Mouse (Mus musculus) intestine, embryonic 14.5 days (tissue): Measurements from ENCODE around the gene Trmt10c. TPM values are rescaled to one million over a fixed set of nuclear protein-coding genes. Genes with fewer than 3 reads are reported as not detected.
"Not testable (repeated sequence)": the region's sequence is repeated elsewhere in the genome, so short reads cannot be mapped to it uniquely, and the experiment has no call there.

Experiments
- ATAC-seq: fragments of 200-750 bp; cut with Nextera tagmentation; replicated peaks from 2 replicates; pipeline ENCODE4 v1.8.0; 2017; ENCODE audit warnings: low read depth, moderate number of reproducible peaks, moderate TSS enrichment, moderate library complexity; ENCODE audit not compliant: low FRiP score, low TSS enrichment
- DNase-seq: peaks from one replicate; pipeline ENCODE4 v3.0.0-alpha.2; 2018; ENCODE audit warnings: low spot score
- H3K27ac ChIP-seq: fragments of 300-500 bp; sonication (generic); 2 replicates; pipeline ENCODE4 v1.5.1; 2014; ENCODE audit warnings: low read depth, mild to moderate bottlenecking, control low read depth
- H3K27me3 ChIP-seq: fragments of 300-500 bp; sonication (generic); replicated peaks from 2 replicates; pipeline ENCODE4 v1.6.1; 2014; ENCODE audit warnings: low read length, control low read depth; ENCODE audit not compliant: control insufficient read depth, insufficient read depth
- H3K36me3 ChIP-seq: fragments of 300-500 bp; sonication (generic); 2 replicates; pipeline ENCODE4 v1.6.1; 2014; ENCODE audit warnings: low read length, control low read depth; ENCODE audit not compliant: control insufficient read depth, insufficient read depth
- H3K4me1 ChIP-seq: fragments of 300-500 bp; sonication (generic); replicated peaks from 2 replicates; pipeline ENCODE4 v1.6.1; 2014; ENCODE audit warnings: low read length, control low read depth, mixed read lengths; ENCODE audit not compliant: control insufficient read depth, insufficient read depth
- H3K4me2 ChIP-seq: fragments of 300-500 bp; sonication (generic); 2 replicates; pipeline ENCODE4 v1.6.1; 2014; ENCODE audit warnings: low read length
- H3K4me3 ChIP-seq: fragments of 300-500 bp; sonication (generic); 2 replicates; pipeline ENCODE4 v1.5.1; 2014; ENCODE audit warnings: low read depth, low read length, control low read depth, mixed read lengths
- H3K9ac ChIP-seq: fragments of 300-500 bp; sonication (generic); 2 replicates; pipeline ENCODE4 v1.6.1; 2014; ENCODE audit warnings: mild to moderate bottlenecking, low read length
- H3K9me3 ChIP-seq: fragments of 300-500 bp; sonication (generic); 2 replicates; pipeline ENCODE4 v1.6.1; 2016; ENCODE audit warnings: low read length, control low read depth; ENCODE audit not compliant: control insufficient read depth
- WGBS: fragments of 180-500 bp; shearing (Covaris S2); extraction: QIAGEN DNeasy Blood & Tissue Kit; methylation state at CpG from one replicate; pipeline ENCODE4 v1.1.7; 2014; 5-methylcytosine and 5-hydroxymethylcytosine counted together
- polyA plus RNA-seq: library from polyadenylated mRNA; unstranded; fragments of >200 nt; fragmentation: Nextera tagmentation; extraction: Ambion mirVana; gene quantifications from 2 replicates; pipeline ENCODE4 v1.2.1, GENCODE M21; 2014

Trmt10c gene
- polyA plus RNA-seq, 1 experiment from 2014 or later: 28.5 TPM

DNA sequence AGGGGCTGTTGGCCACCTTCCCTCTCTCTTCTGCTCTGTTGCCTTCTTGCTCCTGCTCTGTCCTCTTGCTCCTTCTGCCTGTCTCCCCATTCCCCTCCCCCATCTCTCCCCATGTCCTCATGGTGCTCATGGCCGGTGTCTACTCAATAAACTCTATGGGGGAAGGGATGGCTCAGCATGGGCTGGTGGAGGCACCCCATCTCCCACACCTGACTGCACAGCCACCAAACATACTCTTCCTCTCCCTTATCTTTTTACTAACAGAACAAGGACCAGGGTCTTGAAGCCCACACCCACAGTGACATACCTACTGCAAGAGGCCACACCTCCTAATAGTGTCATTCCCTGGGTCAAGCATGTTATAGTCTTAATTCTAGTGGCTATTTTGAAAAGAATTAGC lies 36.5 kb upstream of the Trmt10c start:
- DNase-seq (no peak), ATAC-seq (no peak)
- Histone ChIP-seq H3K4me2 (no peak overlapping the region), H3K4me1 (peaks cover 10% of the 10 kb centered on the region; the same call in 1 of the 2 replicates), H3K9me3 (no peaks in the 10 kb centered on the region), H3K4me3 (no peak overlapping the region), H3K27me3 (no peaks in the 10 kb centered on the region), H3K27ac (no peak overlapping the region), H3K36me3 (no peaks in the 10 kb centered on the region; the same call in 1 of the 2 replicates), H3K9ac (no peak overlapping the region)
- WGBS: 80% methylated on average over 1 of the region's 1 CpGs

GRCm38 (mm10) chr16:56073150-56073549 lies 35.5 kb upstream of the Trmt10c start:
- not testable (repeated sequence) for H3K27ac ChIP-seq, H3K4me3 ChIP-seq, ATAC-seq, H3K9me3 ChIP-seq, DNase-seq, H3K27me3 ChIP-seq, H3K36me3 ChIP-seq, H3K9ac ChIP-seq, H3K4me2 ChIP-seq
- WGBS: 89% methylated on average over 6 of the region's 6 CpGs
- H3K4me1 ChIP-seq: peaks cover 10% of the 10 kb centered on the region; the same call in 1 of the 2 replicates

DNA sequence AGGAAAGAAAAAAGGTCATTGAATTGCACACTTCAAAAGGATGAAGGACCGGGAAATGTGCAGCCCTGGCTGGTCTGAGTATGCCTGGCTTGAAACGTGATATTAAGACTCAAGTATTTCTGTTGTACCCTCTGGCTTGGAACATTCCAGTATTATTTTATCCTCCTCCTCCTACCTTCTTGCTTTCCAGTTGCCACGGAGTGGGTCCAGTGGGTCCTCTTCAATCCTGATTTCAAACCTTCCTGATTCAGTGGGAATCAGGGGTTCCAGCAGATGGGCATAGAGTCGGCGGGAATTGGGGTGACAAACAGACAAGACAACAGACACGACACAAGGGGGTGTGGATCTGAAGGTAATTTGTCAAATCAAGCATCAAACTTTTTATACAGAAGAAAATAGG lies 34.9 kb upstream of the Trmt10c start:
- 81% methylated on average over 6 of the region's 6 CpGs for WGBS
- Histone ChIP-seq H3K4me2 (no peak overlapping the region), H3K9ac (no peak overlapping the region), H3K4me3 (no peak overlapping the region), H3K36me3 (no peaks in the 10 kb centered on the region), H3K27me3 (no peaks in the 10 kb centered on the region), H3K9me3 (no peaks in the 10 kb centered on the region), H3K27ac (no peak overlapping the region), H3K4me1 (peaks cover 10% of the 10 kb centered on the region; the same call in 1 of the 2 replicates)
- no peak for ATAC-seq
- no peak for DNase-seq

DNA sequence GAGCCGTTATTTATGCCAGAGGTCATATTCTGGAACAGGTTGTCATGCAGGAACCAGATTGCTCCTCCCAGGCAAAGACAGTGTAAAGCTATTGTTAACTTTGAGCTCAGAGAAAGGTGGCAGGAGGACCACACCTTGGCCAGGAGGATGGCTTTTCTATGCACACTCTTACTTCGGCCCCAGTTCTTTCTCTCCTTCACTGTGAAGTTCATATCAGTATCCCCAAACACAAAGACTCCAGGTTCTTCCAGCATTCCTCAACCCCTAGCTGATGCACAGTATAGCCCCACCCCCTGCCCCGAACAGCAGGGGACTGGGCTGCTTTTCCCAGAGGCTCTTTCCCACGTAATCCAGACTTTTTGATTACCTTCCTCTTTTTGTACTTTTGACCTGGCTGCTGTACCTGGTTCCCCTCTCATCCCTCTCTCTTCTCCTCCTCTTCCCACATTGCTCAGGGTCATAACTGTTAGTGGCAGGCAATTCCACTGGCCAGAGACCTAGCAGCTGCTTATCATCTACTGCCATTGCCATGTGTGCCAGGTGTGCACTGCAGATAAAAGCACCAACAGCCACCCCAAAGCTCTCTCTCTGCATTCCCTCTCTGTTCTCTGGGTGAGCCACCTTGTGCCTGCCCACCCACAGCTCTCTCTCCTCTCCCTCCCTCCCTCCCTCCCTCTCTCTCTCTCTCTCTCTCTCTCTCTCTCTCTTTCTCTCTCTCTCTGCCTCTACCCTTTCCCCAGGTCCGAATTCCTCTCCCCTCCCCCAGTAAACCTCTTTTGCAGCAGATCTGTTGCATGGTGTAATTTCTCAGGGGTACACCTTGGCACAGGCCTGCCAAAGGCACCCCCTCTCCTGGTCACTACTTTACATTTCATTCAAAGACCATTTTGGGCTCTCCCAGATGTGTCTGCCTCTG lies 34.0 kb upstream of the Trmt10c start:
- Histone ChIP-seq H3K4me3 (no peak overlapping the region), H3K4me1 (peaks cover 8% of the 10 kb centered on the region; the same call in 1 of the 2 replicates), H3K9ac (no peak overlapping the region), H3K4me2 (no peak overlapping the region), H3K9me3 (no peaks in the 10 kb centered on the region), H3K27me3 (no peaks in the 10 kb centered on the region), H3K36me3 (no peaks in the 10 kb centered on the region), H3K27ac (no peak overlapping the region)
- ATAC-seq: no peak
- 46% methylated on average over 5 of the region's 5 CpGs for WGBS
- DNase-seq: no peak

GRCm38 (mm10) chr16:56068523-56069070 lies 31.0 kb upstream of the Trmt10c start:
- Histone ChIP-seq H3K36me3 (no peaks in the 10 kb centered on the region), H3K9ac (no peak overlapping the region), H3K27me3 (no peaks in the 10 kb centered on the region), H3K4me1 (no peaks in the 10 kb centered on the region), H3K4me3 (no peak overlapping the region), H3K4me2 (no peak overlapping the region), H3K9me3 (no peaks in the 10 kb centered on the region), H3K27ac (no peak overlapping the region)
- 89% methylated on average over 6 of the region's 6 CpGs for whole genome bisulfite sequencing
- DNase-seq (no peak), ATAC-seq (no peak)

GRCm38 (mm10) chr16:56066113-56066512 lies 28.5 kb upstream of the Trmt10c start:
- no peaks in the 10 kb centered on the region for H3K9me3 ChIP-seq
- no peak for ATAC-seq
- 57% methylated on average over 8 of the region's 8 CpGs for WGBS
- H3K4me1 ChIP-seq: no peaks in the 10 kb centered on the region
- H3K27me3 ChIP-seq: no peaks in the 10 kb centered on the region
- H3K4me3 ChIP-seq: no peak overlapping the region
- H3K4me2 ChIP-seq: no peak overlapping the region
- H3K27ac ChIP-seq: no peak overlapping the region
- no peak for DNase-seq
- H3K9ac ChIP-seq: no peak overlapping the region
- H3K36me3 ChIP-seq: no peaks in the 10 kb centered on the region

GRCm38 (mm10) chr16:56064334-56064990 lies 26.8 kb upstream of the Trmt10c start:
- Histone ChIP-seq H3K4me1 (no peaks in the 10 kb centered on the region), H3K9ac (no peak overlapping the region), H3K4me2 (peak overlapping the region; percentile 62), H3K9me3 (no peaks in the 10 kb centered on the region), H3K27me3 (no peaks in the 10 kb centered on the region), H3K36me3 (no peaks in the 10 kb centered on the region), H3K27ac (no peak overlapping the region), H3K4me3 (peak overlapping the region; percentile 41)
- DNase-seq (peak; percentile 79), ATAC-seq (peak; percentile 88)
- WGBS: 9% methylated on average over 20 of the region's 20 CpGs

- 61% methylated on average over 11 of the region's 11 CpGs for WGBS
- H3K4me2 ChIP-seq: no peak overlapping the region
- H3K9ac ChIP-seq: no peak overlapping the region
- H3K27ac ChIP-seq: no peak overlapping the region
- H3K27me3 ChIP-seq: no peaks in the 10 kb centered on the region
- H3K4me1 ChIP-seq: no peaks in the 10 kb centered on the region
- ATAC-seq (no peak), DNase-seq (no peak)
- H3K4me3 ChIP-seq: no peak overlapping the region
- no peaks in the 10 kb centered on the region for H3K36me3 ChIP-seq
- H3K9me3 ChIP-seq: no peaks in the 10 kb centered on the region
These were observed 25.4 kb upstream of the Trmt10c start for GRCm38 (mm10) chr16:56062981-56063380.
